Mouse (Mus musculus) layer of hippocampus, adult 9-11 months (tissue): ENCODE measurements around the gene Gatb.
A peak's percentile ranks its signal among the peaks of the same experiment; 100 is the strongest.

Source experiments
- DNase-seq: peaks from one replicate; pipeline ENCODE4 v3.0.0; 2022

The Gatb gene

GRCm38 (mm10) chr3:85594452-85594851 is 20.5 kb downstream of the Gatb start:
- DNase-seq, result no peak

- DNase-seq, result no peak
Measured at GRCm38 (mm10) chr3:85599526-85599925, 25.6 kb downstream of the Gatb start.

- DNase-seq, result no peak
Measured at GRCm38 (mm10) chr3:85601841-85602305, 28.0 kb downstream of the Gatb start.

GRCm38 (mm10) chr3:85603811-85604210 is 29.9 kb downstream of the Gatb start:
- no peak for DNase-seq

GRCm38 (mm10) chr3:85606912-85607311 is 33.0 kb downstream of the Gatb start:
- DNase-seq, result no peak

GRCm38 (mm10) chr3:85607753-85608152 is 33.8 kb downstream of the Gatb start:
- no peak for DNase-seq

GRCm38 (mm10) chr3:85616389-85616788 is 42.5 kb downstream of the Gatb start:
- no peak for DNase-seq

- no peak for DNase-seq
Measured at GRCm38 (mm10) chr3:85618885-85619284, 45.0 kb downstream of the Gatb start.

- DNase-seq, result no peak
Measured at GRCm38 (mm10) chr3:85619345-85619744, 45.4 kb downstream of the Gatb start.

GRCm38 (mm10) chr3:85619751-85620150 is 45.8 kb downstream of the Gatb start:
- no peak for DNase-seq

- DNase-seq, result no peak
Measured at GRCm38 (mm10) chr3:85629895-85630510, 56.1 kb downstream of the Gatb start.

- DNase-seq, result no peak
Measured at GRCm38 (mm10) chr3:85633733-85634132, 59.8 kb downstream of the Gatb start.

GRCm38 (mm10) chr3:85634389-85635125 is 60.6 kb downstream of the Gatb start:
- peak; percentile 42 for DNase-seq

GRCm38 (mm10) chr3:85635126-85635419 is 61.2 kb downstream of the Gatb start:
- DNase-seq, result no peak

- no peak for DNase-seq
Measured at GRCm38 (mm10) chr3:85635591-85635990, 61.7 kb downstream of the Gatb start.

GRCm38 (mm10) chr3:85636716-85637447 is 63.0 kb downstream of the Gatb start:
- DNase-seq, result peak; percentile 47

- no peak for DNase-seq
Measured at GRCm38 (mm10) chr3:85641751-85642150, 67.8 kb downstream of the Gatb start.

- no peak for DNase-seq
Measured at GRCm38 (mm10) chr3:85644814-85645213, 70.9 kb downstream of the Gatb start.

GRCm38 (mm10) chr3:85645517-85646004 is 71.6 kb downstream of the Gatb start:
- no peak for DNase-seq

- DNase-seq, result no peak
Measured at GRCm38 (mm10) chr3:85649176-85649575, 75.3 kb downstream of the Gatb start.

- DNase-seq, result no peak
Measured at GRCm38 (mm10) chr3:85652727-85653665, 79.1 kb downstream of the Gatb start.

- no peak for DNase-seq
Measured at GRCm38 (mm10) chr3:85655538-85655937, 81.6 kb downstream of the Gatb start.

- DNase-seq, result no peak
Measured at GRCm38 (mm10) chr3:85659681-85660080, 85.8 kb downstream of the Gatb start.
